Mouse (Mus musculus): Measurements from ENCODE around the gene Snx11.

- TF ChIP-seq POLR2A (IDR thresholded peaks at IDR 0.05; ENCODE audit: low read depth, low read length): no peak
- no peak for TF ChIP-seq CTCF (IDR thresholded peaks at IDR 0.05; ENCODE audit: extremely low read depth, insufficient read depth, insufficient read length, insufficient replicate concordance)
These were observed 47.0 kb downstream of the Snx11 start for GRCm38 (mm10) chr11:96730327-96730726.

All from spleen, adult 2 months (tissue).